Mouse (Mus musculus) v-Abl transformed pro-B cells (cell line): ENCODE results near the gene Rhbdd2.
"Not testable (repeated sequence)": the region's sequence is repeated elsewhere in the genome, so short reads cannot be mapped to it uniquely, and the experiment has no call there.

Source experiments
- in situ Hi-C, 2 experiments: fragments of 400-800 bp; cut with MboI; formaldehyde crosslinking; loops; one replicate each; pipeline ENCODE4 v1.15.1; 2025; ENCODE audit not compliant: unreplicated experiment in 2 of 2

Gene Rhbdd2

GRCm38 (mm10) chr5:135632117-135632796 is at the start of gene Rhbdd2:
Rhbdd2 (plus strand) TSS chr5:135632618.
- in situ Hi-C loops: loop anchor here (5.0 kb wide), 2 partner anchors 55 to 130 kb away; no protein-coding TSS in a partner anchor

DNA sequence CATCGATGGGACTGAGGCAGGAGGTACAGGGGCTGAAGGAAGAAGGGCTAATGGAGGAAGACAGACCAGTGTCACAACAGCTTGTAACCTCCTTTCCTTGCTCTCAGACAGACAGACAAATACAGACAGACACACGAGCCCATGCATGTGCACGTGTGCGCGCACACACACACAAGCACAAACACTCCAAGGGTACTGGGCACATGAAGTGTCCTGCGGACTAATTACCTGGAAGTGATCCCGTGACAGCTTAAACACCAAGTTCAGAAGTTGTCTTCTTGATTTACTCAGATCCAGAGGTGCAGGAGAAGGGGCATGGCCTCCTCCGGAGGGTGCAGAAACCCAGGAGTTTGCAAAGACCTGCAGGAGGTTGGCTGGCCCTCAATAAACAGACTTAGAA is 46.7 kb upstream of the Rhbdd2 start:
- in situ Hi-C loops: no loop called here

DNA sequence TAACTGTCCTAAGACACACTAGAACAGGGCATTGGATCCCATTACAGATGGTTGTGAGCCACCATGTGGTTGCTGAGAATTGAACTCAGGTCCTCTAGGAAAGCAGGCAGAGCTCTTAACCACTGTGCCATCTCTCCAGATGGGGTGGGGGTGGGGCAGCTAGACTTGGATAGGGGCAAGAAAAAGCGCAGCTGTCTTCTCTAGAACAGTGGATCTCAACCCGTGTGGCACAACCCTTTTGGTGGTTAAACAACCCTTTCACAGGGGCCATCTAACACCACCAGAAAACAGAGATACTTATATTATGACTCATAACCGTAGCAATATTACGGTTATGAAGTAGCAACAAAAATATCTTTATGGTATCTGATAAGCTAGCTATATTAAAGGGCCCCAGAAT is 44.7 kb upstream of the Rhbdd2 start:
- in situ Hi-C loops: no loop called here

GRCm38 (mm10) chr5:135589996-135590784 is 42.2 kb upstream of the Rhbdd2 start:
- in situ Hi-C loops: no loop called here

DNA sequence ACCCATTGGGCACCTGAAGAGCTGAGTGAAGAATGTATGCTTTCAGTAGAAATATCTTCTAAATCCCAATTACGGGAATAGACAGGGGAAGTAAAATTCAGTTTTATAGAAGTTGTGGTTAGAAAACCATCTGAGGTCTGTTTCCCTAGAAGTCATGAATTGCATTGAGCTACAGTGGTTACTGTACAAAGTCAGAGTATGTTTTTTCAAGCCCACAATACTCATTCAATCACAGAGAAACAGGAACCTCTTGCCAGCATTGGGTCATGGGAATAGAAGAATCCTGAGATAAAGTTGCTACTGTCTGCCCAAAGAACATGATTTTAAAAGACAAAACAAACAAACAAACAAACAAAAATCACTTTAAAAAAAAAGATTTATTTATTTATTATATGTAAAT is 27.8 kb upstream of the Rhbdd2 start:
- in situ Hi-C loops: not testable (repeated sequence)

- in situ Hi-C loops: not testable (repeated sequence)
Measured at GRCm38 (mm10) chr5:135606717-135607116, 25.7 kb upstream of the Rhbdd2 start.

DNA sequence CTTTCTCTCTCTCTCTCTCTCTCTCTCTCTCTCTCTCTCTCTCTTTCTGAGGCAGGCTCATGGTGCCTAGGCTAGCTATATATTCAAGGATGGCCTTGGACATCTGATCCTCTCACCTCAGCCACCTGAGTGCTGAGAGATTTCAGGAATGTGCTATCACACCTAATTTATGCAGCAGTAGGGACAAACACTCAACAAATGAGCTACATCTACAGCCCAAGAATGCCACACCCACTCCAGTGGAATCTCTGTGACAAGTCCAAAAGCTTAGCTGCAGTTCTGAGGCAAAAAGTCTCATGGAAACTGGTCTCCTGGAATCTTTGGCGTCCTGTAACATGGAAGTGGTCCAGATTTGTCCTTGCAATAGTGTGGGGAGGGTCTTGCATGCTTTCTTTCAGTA is 24.8 kb upstream of the Rhbdd2 start:
- in situ Hi-C loops: no loop called here

DNA sequence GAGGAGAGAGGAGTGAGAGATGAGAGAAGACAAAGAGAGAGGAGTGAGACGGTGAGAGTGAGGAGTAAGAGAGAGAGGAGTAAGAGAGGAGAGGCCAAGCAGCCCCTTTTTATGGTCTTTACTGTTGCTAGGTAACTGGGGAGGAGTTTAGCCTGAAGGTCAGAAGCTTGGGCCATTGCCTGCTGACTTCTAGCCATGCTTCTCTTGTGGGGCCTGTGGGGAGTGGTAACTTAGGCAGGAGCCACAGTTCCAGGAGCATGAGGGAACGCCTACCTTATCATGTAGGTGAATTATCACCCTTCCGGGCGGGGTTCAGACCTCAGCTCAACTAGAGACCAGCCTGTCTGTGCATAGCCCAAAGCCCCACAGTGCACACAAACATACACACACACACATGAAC is 22.6 kb upstream of the Rhbdd2 start:
- in situ Hi-C loops: loop anchor here in 1 of 2 experiments (5.0 kb wide), 1 partner anchor 207 kb away; no protein-coding TSS in a partner anchor

- in situ Hi-C loops: loop anchor here (5.0 kb wide), 4 partner anchors 62 to 238 kb away; partner anchors contain the start of gene Hip1 (in 1 of the 2)
Measured at GRCm38 (mm10) chr5:135619741-135620140, 12.7 kb upstream of the Rhbdd2 start.

GRCm38 (mm10) chr5:135620526-135620925 is 11.9 kb upstream of the Rhbdd2 start:
- in situ Hi-C loops: no loop called here

DNA sequence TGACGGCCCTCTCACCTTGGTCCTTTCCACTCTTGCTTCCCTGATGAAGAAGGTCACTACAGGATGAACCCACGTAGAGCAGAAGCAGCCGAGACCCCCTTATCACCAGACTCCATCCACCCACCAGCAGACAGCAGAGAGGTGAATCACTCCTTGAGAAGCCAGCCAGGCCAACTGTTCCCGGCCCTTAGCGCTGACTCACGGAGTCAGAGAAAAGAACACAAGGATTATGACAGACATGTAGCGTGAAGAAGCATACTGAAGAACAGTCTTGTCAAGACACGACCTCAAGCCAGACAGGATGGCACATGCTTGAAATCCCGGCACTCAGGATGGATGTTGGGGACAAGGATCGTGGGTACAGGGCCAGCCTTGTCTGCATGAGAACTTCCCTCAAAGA is 10.7 kb upstream of the Rhbdd2 start:
- in situ Hi-C loops: no loop called here

DNA sequence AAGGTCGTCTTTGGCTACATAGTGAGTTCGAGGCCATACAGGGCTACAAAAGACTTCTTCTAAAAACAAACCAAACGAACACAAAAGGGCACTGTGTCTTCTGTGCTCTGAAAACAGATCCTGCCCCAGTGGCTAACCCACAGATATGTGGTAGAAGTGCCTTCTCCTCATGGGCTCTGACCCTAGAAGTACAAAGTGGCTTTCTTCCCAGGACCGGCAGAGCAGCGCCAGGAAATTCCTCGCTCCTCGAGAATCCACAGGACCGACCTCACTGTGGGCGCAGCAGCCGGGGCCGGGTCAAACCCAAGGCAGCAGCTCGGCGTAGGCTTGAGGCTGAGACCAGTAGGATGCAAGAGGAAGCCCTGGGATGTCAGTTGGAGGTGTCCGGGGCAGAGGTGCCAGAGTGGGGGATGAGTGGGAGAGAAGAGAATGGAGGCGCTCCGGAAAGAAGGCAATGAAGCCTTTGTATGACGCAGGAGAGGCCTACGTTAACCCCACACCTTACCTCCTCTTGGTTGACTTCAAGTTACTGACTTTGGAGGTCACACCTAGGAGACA is 9.3 kb upstream of the Rhbdd2 start:
- in situ Hi-C loops: no loop called here

- in situ Hi-C loops: no loop called here
Measured at GRCm38 (mm10) chr5:135628916-135629315, 3.5 kb upstream of the Rhbdd2 start.

DNA sequence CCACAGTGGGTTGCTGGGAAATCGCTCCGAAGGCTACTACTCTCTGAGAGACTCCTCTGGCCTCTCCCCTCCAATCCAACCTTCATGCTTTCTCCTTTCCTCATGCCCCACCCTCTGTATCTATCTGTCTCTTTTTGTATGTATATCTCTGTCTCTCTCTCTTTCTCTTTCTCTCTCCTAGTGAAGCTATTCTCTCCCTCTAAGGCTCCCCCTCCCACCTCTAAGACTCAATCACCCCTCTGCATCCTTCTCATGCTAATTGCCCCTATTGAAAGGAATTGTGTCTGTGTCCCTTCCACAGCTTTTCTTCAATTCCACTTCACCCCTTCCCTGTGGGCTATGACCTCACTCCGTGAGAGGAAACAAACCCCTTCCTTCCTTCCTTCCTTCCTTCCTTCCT is 3.0 kb upstream of the Rhbdd2 start:
- in situ Hi-C loops: no loop called here

DNA sequence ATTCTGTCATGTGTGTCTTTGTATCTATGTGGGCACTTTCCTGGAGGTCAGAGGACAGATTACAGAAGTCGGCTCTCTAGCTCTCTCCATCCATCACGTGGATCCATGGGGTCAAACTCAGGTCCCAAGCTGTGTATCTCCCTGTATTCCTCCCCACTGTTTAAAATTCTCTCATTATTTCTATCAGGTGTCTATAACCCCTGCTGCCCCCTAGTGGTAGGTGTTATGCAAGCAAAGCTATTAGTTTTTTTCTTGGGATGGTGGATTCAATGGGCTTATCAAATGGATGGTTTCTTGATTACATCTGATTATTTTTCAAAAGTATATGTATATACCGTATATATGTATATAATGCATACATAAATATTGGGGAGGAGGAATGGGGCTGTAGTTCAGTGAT is 1.8 kb upstream of the Rhbdd2 start:
- in situ Hi-C loops: loop anchor here (5.0 kb wide), 2 partner anchors 57 to 132 kb away; no protein-coding TSS in a partner anchor

DNA sequence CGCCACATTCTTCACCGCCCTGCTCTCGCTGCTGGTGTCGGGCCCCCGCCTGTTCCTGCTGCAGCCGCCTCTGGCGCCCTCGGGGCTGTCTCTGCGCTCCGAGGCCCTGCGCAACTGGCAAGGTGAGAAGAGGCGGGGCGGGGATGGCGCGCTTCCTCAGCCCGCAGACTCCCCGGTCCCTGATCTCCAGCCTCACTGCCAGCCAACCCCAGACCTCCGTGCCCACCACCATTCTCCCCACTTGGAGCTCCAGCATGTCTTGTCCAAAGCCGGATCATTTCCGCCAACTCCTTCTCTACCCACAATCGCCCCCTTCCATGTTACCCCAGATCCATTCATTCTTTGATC is 353 bp downstream of the Rhbdd2 start:
- in situ Hi-C loops: loop anchor here (5.0 kb wide), 2 partner anchors 55 to 130 kb away; no protein-coding TSS in a partner anchor

- in situ Hi-C loops: no loop called here
Measured at GRCm38 (mm10) chr5:135639760-135640458, 7.5 kb downstream of the Rhbdd2 start.

DNA sequence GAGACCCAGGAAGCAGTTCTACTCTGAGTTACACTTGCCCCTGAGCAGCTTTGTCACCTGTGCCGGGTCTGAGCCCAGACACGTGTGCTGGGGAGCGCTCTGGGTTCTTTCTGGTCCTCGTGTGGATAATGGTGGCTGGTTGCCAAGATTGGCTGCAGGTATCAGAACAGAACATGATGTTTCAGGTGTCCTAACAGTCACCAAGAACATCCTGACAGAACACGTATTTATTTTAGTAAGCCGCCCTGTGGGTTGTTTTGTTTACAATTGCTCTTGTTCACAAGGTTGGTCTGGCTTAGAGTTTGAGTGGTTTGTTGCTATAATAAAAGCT is 8.0 kb downstream of the Rhbdd2 start:
- in situ Hi-C loops: no loop called here

DNA sequence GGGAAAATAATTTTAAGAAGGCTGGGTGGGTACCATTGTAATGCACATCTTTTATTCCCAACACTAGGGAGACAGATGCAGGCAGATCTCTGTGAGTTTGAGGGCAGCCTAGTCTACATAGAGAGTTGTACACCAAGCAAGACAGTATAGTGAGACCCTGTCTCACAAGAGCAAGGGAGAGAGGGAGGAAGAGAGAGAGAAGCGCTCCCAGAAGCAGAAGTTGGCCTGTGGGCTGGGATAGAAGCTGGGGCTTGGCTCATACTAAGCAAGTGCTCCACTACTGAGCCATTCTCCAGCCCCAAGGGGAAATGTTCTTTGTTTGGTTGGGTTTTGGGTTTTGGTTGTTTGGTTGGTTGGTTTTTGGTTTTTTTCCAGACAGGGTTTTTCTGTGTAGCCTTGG is 8.6 kb downstream of the Rhbdd2 start:
- in situ Hi-C loops: no loop called here

DNA sequence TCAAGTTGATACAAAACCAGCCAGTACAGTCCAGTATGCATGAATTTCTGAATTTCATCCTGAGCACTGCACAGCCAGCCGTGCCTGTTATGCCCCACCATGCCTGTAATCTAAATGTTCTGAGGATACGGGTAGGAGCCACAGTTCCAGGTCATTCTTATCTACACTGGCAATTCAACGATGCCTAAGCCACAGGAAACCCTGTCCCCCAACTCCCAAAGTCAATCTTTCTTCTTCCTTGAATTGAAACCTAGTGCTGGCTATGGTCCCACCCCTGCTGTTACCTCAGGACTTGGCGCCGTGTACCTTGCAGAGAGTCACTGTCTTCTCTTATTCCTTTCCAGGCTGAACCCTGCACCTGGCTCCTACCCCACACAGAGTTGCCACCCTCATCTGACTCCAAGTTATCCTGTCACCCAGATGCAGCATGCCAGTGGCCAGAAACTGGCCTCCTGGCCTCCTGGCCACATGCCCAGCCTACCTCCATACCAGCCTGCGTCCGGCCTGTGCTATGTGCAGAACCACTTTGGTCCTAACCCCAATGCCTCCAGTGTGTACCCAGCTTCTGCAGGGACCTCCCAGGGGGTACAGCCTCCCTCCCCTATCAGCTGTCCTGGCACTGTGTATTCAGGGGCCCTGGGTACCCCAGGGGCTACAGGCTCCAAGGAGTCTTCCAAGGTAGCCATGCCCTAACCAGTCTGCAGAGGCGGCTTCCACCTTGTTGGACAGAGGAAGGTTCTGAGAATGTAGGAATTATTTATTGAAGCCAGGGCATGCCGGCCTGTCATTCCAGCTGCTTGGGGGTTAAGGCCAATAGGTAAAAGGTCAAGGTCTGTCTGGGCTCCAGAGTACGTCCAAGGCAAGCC is 10.5 kb downstream of the Rhbdd2 start:
- in situ Hi-C loops: no loop called here
